Mouse (Mus musculus) C2C12 (cell line): ENCODE data around the gene Creb1.

Experiments
- CTCF ChIP-seq: IDR thresholded peaks from one replicate; pipeline ENCODE4 v1.5.1; 2011; ENCODE audit not compliant: control insufficient read depth, insufficient read depth, insufficient read length
- MYOG ChIP-seq: IDR thresholded peaks from one replicate; pipeline ENCODE4 v1.6.1; 2011; ENCODE audit not compliant: control insufficient read depth, insufficient read length; ENCODE audit errors: extremely low read depth
- USF1 ChIP-seq: IDR thresholded peaks from one replicate; pipeline ENCODE4 v1.6.1; 2011; ENCODE audit warnings: low read depth, mild to moderate bottlenecking, control low read depth, moderate library complexity

- TF ChIP-seq CTCF (no peak), USF1 (no peak), MYOG (no peak)
These were observed 19.5 kb downstream of the Creb1 start for GRCm38 (mm10) chr1:64551908-64552307.
